Mouse (Mus musculus): Measurements from ENCODE around the gene Mmaa.

GRCm38 (mm10) chr8:79325510-79325909 is 30.8 kb upstream of the Mmaa start:
- TF ChIP-seq CTCF (IDR thresholded peaks at IDR 0.05; ENCODE audit: borderline replicate concordance, insufficient read depth, low read depth, low read length): no peak
- TF ChIP-seq POLR2A (IDR thresholded peaks at IDR 0.05; ENCODE audit: borderline replicate concordance, insufficient read depth, low read length): no peak

All from cerebellum, adult 2 months (tissue).